In the genomic region with DNA sequence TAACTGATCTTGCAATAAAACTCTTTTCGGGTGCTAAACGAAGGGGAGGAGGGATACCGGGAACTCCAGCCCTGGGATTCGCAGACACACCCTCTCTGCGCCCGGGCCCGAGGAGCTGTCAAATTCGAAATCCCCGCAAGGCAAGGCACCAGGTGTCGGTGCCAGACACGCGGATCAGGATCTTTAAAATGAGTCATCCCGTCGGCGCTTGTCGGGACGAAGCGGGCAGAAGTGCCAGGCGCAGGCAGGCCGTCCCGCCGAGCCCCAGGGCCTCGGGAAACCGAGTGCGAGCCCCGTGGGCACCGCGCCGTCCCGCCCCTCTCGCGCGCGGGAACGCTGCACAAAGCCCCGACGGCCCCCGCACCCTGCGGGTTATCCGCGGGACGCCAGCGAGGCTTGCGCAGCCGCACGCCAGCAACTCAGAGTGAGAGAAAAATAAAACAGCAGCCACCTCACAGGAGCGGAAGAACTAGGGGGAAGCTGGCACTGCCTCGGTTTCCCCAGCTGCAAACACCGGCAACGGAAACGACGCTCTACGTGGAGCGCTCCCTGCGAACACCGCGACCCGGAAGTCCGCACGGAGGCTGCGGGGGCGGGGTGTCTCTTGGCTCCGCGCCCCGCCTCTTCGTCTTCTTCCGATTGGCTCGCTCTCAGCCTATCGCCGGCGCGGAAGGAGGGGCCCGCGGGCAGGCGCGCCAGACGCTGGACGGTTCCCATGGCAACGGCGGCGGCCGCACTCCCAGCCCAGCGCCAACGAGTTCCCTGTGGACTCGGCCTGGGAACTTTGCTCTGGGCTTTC, we compare ENCODE assay signal across 8 mouse cellular contexts. TPM values are rescaled to one million over a fixed set of nuclear protein-coding genes. Genes with fewer than 3 reads are reported as not detected.
DNase-seq lines count a peak whose midpoint lies in the region; ATAC-seq and TF ChIP-seq lines count a peak whose summit lies in the region.

Gene Elmod2, minus strand, starts transcription at position 588 of the 799 bp plus-strand sequence.

- peaks cover 12% of the 10 kb centered on the region for H3K36me3 ChIP-seq in heart, embryonic 12.5 days
- peaks cover 5% of the 10 kb centered on the region; the same call in 1 of the 2 replicates for H3K36me3 ChIP-seq in kidney, postnatal 0 days (ENCODE audit: insufficient read depth, low read length)
- no peaks in the 10 kb centered on the region for H3K36me3 ChIP-seq in liver, embryonic 11.5 days (ENCODE audit: control insufficient read depth, insufficient read depth, low read length)
- H3K36me3 ChIP-seq in stomach, embryonic 14.5 days (ENCODE audit: control insufficient read depth, insufficient read depth, low read length) = peaks cover 5% of the 10 kb centered on the region; the same call in 1 of the 2 replicates

- no peaks in the 10 kb centered on the region for H3K9me3 ChIP-seq in heart, embryonic 12.5 days (replicated peaks)
- H3K9me3 ChIP-seq in kidney, postnatal 0 days (replicated peaks; ENCODE audit: low read length) = no peaks in the 10 kb centered on the region
- H3K9me3 ChIP-seq in liver, embryonic 11.5 days (ENCODE audit: control insufficient read depth, low read length) = no peaks in the 10 kb centered on the region
- H3K9me3 ChIP-seq in stomach, embryonic 14.5 days (ENCODE audit: control insufficient read depth, low read depth, low read length) = no peaks in the 10 kb centered on the region

- ATAC-seq in erythroid progenitor cell, adult 5-6 weeks (replicated peaks; ENCODE audit: low FRiP score, poor library complexity, severe bottlenecking) = peak; percentile 100
- ATAC-seq in heart, embryonic 12.5 days (ENCODE audit: insufficient number of reproducible peaks, low FRiP score) = peak; percentile 100
- ATAC-seq in kidney, postnatal 0 days (replicated peaks; ENCODE audit: low FRiP score, low read depth) = peak; percentile 100
- ATAC-seq in liver, embryonic 11.5 days (replicated peaks; ENCODE audit: low FRiP score) = peak; percentile 99
- ATAC-seq in stomach, embryonic 14.5 days (ENCODE audit: insufficient number of reproducible peaks, insufficient read depth, low FRiP score, low read depth) = peak; percentile 98

- H3K27me3 ChIP-seq in heart, embryonic 12.5 days (replicated peaks) = peaks cover 7% of the 10 kb centered on the region
- no peaks in the 10 kb centered on the region for H3K27me3 ChIP-seq in kidney, postnatal 0 days (ENCODE audit: insufficient read depth, low read length)
- H3K27me3 ChIP-seq in liver, embryonic 11.5 days (replicated peaks; ENCODE audit: control insufficient read depth, insufficient read depth, low read length) = no peaks in the 10 kb centered on the region
- H3K27me3 ChIP-seq in stomach, embryonic 14.5 days (ENCODE audit: control insufficient read depth, insufficient read depth, low read length) = no peaks in the 10 kb centered on the region

- no peaks in the 10 kb centered on the region for H3K4me1 ChIP-seq in heart, embryonic 12.5 days (replicated peaks)
- H3K4me1 ChIP-seq in kidney, postnatal 0 days (replicated peaks; ENCODE audit: insufficient read depth, low read length) = no peaks in the 10 kb centered on the region
- peaks cover 2% of the 10 kb centered on the region; the same call in 1 of the 2 replicates for H3K4me1 ChIP-seq in liver, embryonic 11.5 days (replicated peaks; ENCODE audit: control insufficient read depth, insufficient read depth, low read length)
- no peaks in the 10 kb centered on the region for H3K4me1 ChIP-seq in stomach, embryonic 14.5 days (ENCODE audit: control insufficient read depth, insufficient read depth, low read length)

- TF ChIP-seq CTCF in kidney, postnatal 0 days (IDR thresholded peaks at IDR 0.05; ENCODE audit: low read depth) = no peak

- peak; percentile 97 for DNase-seq in CD4-positive helper T cell, adult 2 months (ENCODE audit: low read depth, low spot score)
- peak; percentile 89 for DNase-seq in brain, embryonic 18.5 days (ENCODE audit: low read depth, low spot score)
- peak; percentile 99 for DNase-seq in kidney, postnatal 0 days (ENCODE audit: low spot score)
- peak; percentile 93 for DNase-seq in liver, embryonic 11.5 days (ENCODE audit: low spot score)
- DNase-seq in naive thymus-derived CD4-positive, alpha-beta T cell, adult 2 months (ENCODE audit: low read depth) = peak; percentile 95

- peak within 1 kb of the TSS; percentile 99 for H3K4me3 ChIP-seq in heart, embryonic 12.5 days
- H3K4me3 ChIP-seq in kidney, postnatal 0 days (replicated peaks; ENCODE audit: low read depth, low read length) = peak within 1 kb of the TSS; percentile 94
- peak within 1 kb of the TSS; percentile 92 for H3K4me3 ChIP-seq in liver, embryonic 11.5 days (ENCODE audit: low read depth, low read length)
- H3K4me3 ChIP-seq in stomach, embryonic 14.5 days (ENCODE audit: low read depth, low read length) = peak within 1 kb of the TSS; percentile 48

- H3K4me2 ChIP-seq in heart, embryonic 12.5 days = peak within 1 kb of the TSS; percentile 93
- H3K4me2 ChIP-seq in kidney, postnatal 0 days (ENCODE audit: low read length) = peak within 1 kb of the TSS; percentile 98
- H3K4me2 ChIP-seq in liver, embryonic 11.5 days = peak within 1 kb of the TSS; percentile 94
- peak within 1 kb of the TSS; percentile 91 for H3K4me2 ChIP-seq in stomach, embryonic 14.5 days (replicated peaks; ENCODE audit: low read depth, low read length)

- H3K27ac ChIP-seq in heart, embryonic 12.5 days (ENCODE audit: poor library complexity, severe bottlenecking) = no peak within 1 kb of the TSS; the same call in 1 of the 2 replicates
- 0 out of 2 replicates have a peak within 1 kb of the TSS, but pooled peaks have one; percentile 51 for H3K27ac ChIP-seq in kidney, postnatal 0 days
- H3K27ac ChIP-seq in liver, embryonic 11.5 days (ENCODE audit: low read depth, low read length) = peak within 1 kb of the TSS; percentile 68
- no peak within 1 kb of the TSS for H3K27ac ChIP-seq in stomach, embryonic 14.5 days (ENCODE audit: low read length)

- under 1% methylated on average over 83 of the region's 85 CpGs for WGBS in heart, embryonic 12.5 days
- WGBS in kidney, postnatal 0 days = under 1% methylated on average over 78 of the region's 85 CpGs
- under 1% methylated on average over 84 of the region's 85 CpGs for WGBS in liver, embryonic 11.5 days
- under 1% methylated on average over 72 of the region's 85 CpGs for whole genome bisulfite sequencing in stomach, embryonic 14.5 days

- peak within 1 kb of the TSS; percentile 95 for H3K9ac ChIP-seq in heart, embryonic 12.5 days
- H3K9ac ChIP-seq in kidney, postnatal 0 days (ENCODE audit: low read depth, low read length) = peak within 1 kb of the TSS; percentile 86
- peak within 1 kb of the TSS; percentile 88 for H3K9ac ChIP-seq in liver, embryonic 11.5 days (ENCODE audit: low read depth, low read length)
- peak within 1 kb of the TSS; percentile 41; the same call in 1 of the 2 replicates for H3K9ac ChIP-seq in stomach, embryonic 14.5 days (replicated peaks; ENCODE audit: low read depth, low read length)

RNA-seq across cellular contexts. Expression of gene Elmod2, which starts in this region (rescaled TPM):
- total RNA-seq in erythroid progenitor cell, adult 5-6 weeks (2015; ENCODE audit: low replicate concordance) = 13.0 and 17.6 TPM in 2 replicates
- total RNA-seq in erythroid progenitor cell, adult 5-6 weeks (2017; ENCODE audit: low replicate concordance) = 17.3 and 22.1 TPM in 2 replicates
- polyA plus RNA-seq in heart, embryonic 12.5 days (2016; fragmentation: Nextera tagmentation; extraction: Ambion mirVana) = 14.8 and 16.1 TPM in 2 replicates
- 10.4 and 10.9 TPM in 2 replicates for polyA plus RNA-seq in kidney, postnatal 0 days (2015; fragmentation: Nextera tagmentation; extraction: Ambion mirVana)
- 15.0 and 18.1 TPM in 2 replicates for polyA plus RNA-seq in liver, embryonic 11.5 days (2014; fragmentation: Nextera tagmentation; extraction: Ambion mirVana)
- 17.2 and 18.6 TPM in 2 replicates for polyA plus RNA-seq in stomach, embryonic 14.5 days (2014; fragmentation: Nextera tagmentation; extraction: Ambion mirVana)

Comparison
In these comparisons a context has a peak if more than half of its experiments do, and no peak if none do; other contexts are left out.
1. H3K27ac ChIP-seq: peak in kidney, postnatal 0 days (single experiment) and liver, embryonic 11.5 days (single experiment); none in heart, embryonic 12.5 days (single experiment) and stomach, embryonic 14.5 days (single experiment).
2. H3K4me3 ChIP-seq: peak in every context shown above with its lines; median percentile 99 in heart, embryonic 12.5 days; 94 in kidney, postnatal 0 days; 92 in liver, embryonic 11.5 days; 48 in stomach, embryonic 14.5 days.
3. H3K9ac ChIP-seq: peak in every context shown above with its lines; median percentile 95 in heart, embryonic 12.5 days; 88 in liver, embryonic 11.5 days; 86 in kidney, postnatal 0 days; 41 in stomach, embryonic 14.5 days.
4. Peak in every context shown above with its lines, with median percentiles within 50 percentile points of each other: DNase-seq, ATAC-seq and H3K4me2 ChIP-seq.